Mouse (Mus musculus): ENCODE data around the gene Bicra. TPM values are rescaled to one million over a fixed set of nuclear protein-coding genes. Genes with fewer than 3 reads are reported as not detected.

The Bicra gene
- polyA plus RNA-seq, 1 experiment from 2014 or later, result 8.0 TPM

- Histone ChIP-seq H3K36me3 (no peaks in the 10 kb centered on the region), H3K9ac (no peak overlapping the region), H3K27me3 (peaks cover 9% of the 10 kb centered on the region), H3K4me2 (no peak overlapping the region), H3K27ac (0 out of 2 replicates have a peak overlapping the region, but pooled peaks have one; percentile 18), H3K4me3 (no peak overlapping the region), H3K4me1 (peaks cover 12% of the 10 kb centered on the region), H3K9me3 (no peaks in the 10 kb centered on the region)
- WGBS, result 18% methylated on average over 5 of the region's 5 CpGs
- no peak for ATAC-seq (ENCODE audit: borderline replicate concordance, extremely low read depth, low FRiP score, low TSS enrichment)
These were observed 8.9 kb upstream of the Bicra start for GRCm38 (mm10) chr7:16056459-16057135.

- Histone ChIP-seq H3K9me3 (no peaks in the 10 kb centered on the region), H3K9ac (no peak overlapping the region), H3K4me2 (no peak overlapping the region), H3K27me3 (no peaks in the 10 kb centered on the region), H3K4me3 (no peak overlapping the region), H3K4me1 (peaks cover 14% of the 10 kb centered on the region), H3K36me3 (no peaks in the 10 kb centered on the region), H3K27ac (no peak overlapping the region)
- ATAC-seq (ENCODE audit: borderline replicate concordance, extremely low read depth, low FRiP score, low TSS enrichment), result no peak
- WGBS, result 81% methylated on average over 6 of the region's 6 CpGs
These were observed 7.9 kb upstream of the Bicra start for GRCm38 (mm10) chr7:16055665-16056064.

- no peaks in the 10 kb centered on the region for H3K27me3 ChIP-seq
- peaks cover 21% of the 10 kb centered on the region for H3K4me1 ChIP-seq
- no peaks in the 10 kb centered on the region for H3K36me3 ChIP-seq
- H3K9me3 ChIP-seq, result no peaks in the 10 kb centered on the region
- no peak for ATAC-seq (ENCODE audit: borderline replicate concordance, extremely low read depth, low FRiP score, low TSS enrichment)
- H3K4me3 ChIP-seq, result no peak overlapping the region
- no peak overlapping the region for H3K9ac ChIP-seq
- H3K27ac ChIP-seq, result no peak overlapping the region
- 67% methylated on average over 4 of the region's 4 CpGs for WGBS
- no peak overlapping the region for H3K4me2 ChIP-seq
These were observed 7.2 kb upstream of the Bicra start for GRCm38 (mm10) chr7:16054966-16055365.

- H3K4me1 ChIP-seq, result peaks cover 32% of the 10 kb centered on the region
- peak overlapping the region; percentile 96 for H3K27ac ChIP-seq
- WGBS, result 6% methylated on average over 6 of the region's 6 CpGs
- H3K9ac ChIP-seq, result peak overlapping the region; percentile 7; the same call in 1 of the 2 replicates
- ATAC-seq (ENCODE audit: borderline replicate concordance, extremely low read depth, low FRiP score, low TSS enrichment), result no peak
- H3K36me3 ChIP-seq, result no peaks in the 10 kb centered on the region
- no peaks in the 10 kb centered on the region for H3K9me3 ChIP-seq
- peak overlapping the region; percentile 89 for H3K4me2 ChIP-seq
- H3K4me3 ChIP-seq, result peak overlapping the region; percentile 66
- H3K27me3 ChIP-seq, result no peaks in the 10 kb centered on the region
These were observed 5.4 kb upstream of the Bicra start for GRCm38 (mm10) chr7:16053105-16053504.

GRCm38 (mm10) chr7:16052684-16053083 lies 5.0 kb upstream of the Bicra start:
- peak overlapping the region; percentile 96 for H3K27ac ChIP-seq
- peak; percentile 82 for ATAC-seq (ENCODE audit: borderline replicate concordance, extremely low read depth, low FRiP score, low TSS enrichment)
- H3K36me3 ChIP-seq, result no peaks in the 10 kb centered on the region
- H3K9me3 ChIP-seq, result no peaks in the 10 kb centered on the region
- peak overlapping the region; percentile 66 for H3K4me3 ChIP-seq
- no peaks in the 10 kb centered on the region for H3K27me3 ChIP-seq
- H3K4me2 ChIP-seq, result peak overlapping the region; percentile 89
- H3K4me1 ChIP-seq, result peaks cover 32% of the 10 kb centered on the region
- peak overlapping the region; percentile 68 for H3K9ac ChIP-seq
- WGBS, result under 1% methylated on average over 24 of the region's 24 CpGs

- H3K4me2 ChIP-seq, result peak overlapping the region; percentile 89
- H3K36me3 ChIP-seq, result no peaks in the 10 kb centered on the region
- WGBS, result 3% methylated on average over 19 of the region's 19 CpGs
- H3K27me3 ChIP-seq, result no peaks in the 10 kb centered on the region
- no peaks in the 10 kb centered on the region for H3K9me3 ChIP-seq
- no peak for ATAC-seq (ENCODE audit: borderline replicate concordance, extremely low read depth, low FRiP score, low TSS enrichment)
- peak overlapping the region; percentile 68 for H3K9ac ChIP-seq
- H3K27ac ChIP-seq, result peak overlapping the region; percentile 96
- H3K4me3 ChIP-seq, result peak overlapping the region; percentile 66
- H3K4me1 ChIP-seq, result peaks cover 32% of the 10 kb centered on the region
These were observed 4.3 kb upstream of the Bicra start for GRCm38 (mm10) chr7:16051883-16052595.

GRCm38 (mm10) chr7:16050600-16050999 lies 2.9 kb upstream of the Bicra start:
- Histone ChIP-seq H3K4me2 (no peak overlapping the region), H3K9ac (no peak overlapping the region)
- 85% methylated on average over 3 of the region's 3 CpGs for WGBS

GRCm38 (mm10) chr7:16049576-16049915 lies 1.8 kb upstream of the Bicra start:
- ATAC-seq (ENCODE audit: borderline replicate concordance, extremely low read depth, low FRiP score, low TSS enrichment), result no peak
- H3K4me1 ChIP-seq, result peaks cover 51% of the 10 kb centered on the region
- peak overlapping the region; percentile 75; the same call in 1 of the 2 replicates for H3K9ac ChIP-seq
- 75% methylated on average over 7 of the region's 7 CpGs for WGBS
- no peaks in the 10 kb centered on the region for H3K27me3 ChIP-seq
- no peaks in the 10 kb centered on the region for H3K9me3 ChIP-seq
- peak overlapping the region; percentile 73 for H3K4me2 ChIP-seq
- H3K4me3 ChIP-seq, result peak overlapping the region; percentile 83
- H3K36me3 ChIP-seq, result no peaks in the 10 kb centered on the region
- H3K27ac ChIP-seq, result no peak overlapping the region

More at GRCm38 (mm10) chr7:16050600-16050999, 2.9 kb upstream of the Bicra start:
- Histone ChIP-seq H3K4me3 (no peak overlapping the region), H3K36me3 (no peaks in the 10 kb centered on the region), H3K27me3 (no peaks in the 10 kb centered on the region), H3K9me3 (no peaks in the 10 kb centered on the region), H3K27ac (no peak overlapping the region), H3K4me1 (peaks cover 40% of the 10 kb centered on the region)
- no peak for ATAC-seq (ENCODE audit: borderline replicate concordance, extremely low read depth, low FRiP score, low TSS enrichment)

GRCm38 (mm10) chr7:16048675-16049575 lies 1.2 kb upstream of the Bicra start:
- peak overlapping the region; percentile 83 for H3K4me3 ChIP-seq
- H3K4me2 ChIP-seq, result peak overlapping the region; percentile 73
- H3K4me1 ChIP-seq, result peaks cover 57% of the 10 kb centered on the region
- ATAC-seq (ENCODE audit: borderline replicate concordance, extremely low read depth, low FRiP score, low TSS enrichment), result 0 out of 2 replicates have a peak, but pooled peaks have one; percentile 1
- H3K27me3 ChIP-seq, result no peaks in the 10 kb centered on the region
- H3K27ac ChIP-seq, result peak overlapping the region; percentile 81
- WGBS, result 5% methylated on average over 36 of the region's 36 CpGs
- H3K9me3 ChIP-seq, result no peaks in the 10 kb centered on the region
- peak overlapping the region; percentile 75 for H3K9ac ChIP-seq
- no peaks in the 10 kb centered on the region for H3K36me3 ChIP-seq

GRCm38 (mm10) chr7:16048164-16048564 lies 443 bp upstream of the Bicra start:
- peaks cover 58% of the 10 kb centered on the region for H3K4me1 ChIP-seq
- peak overlapping the region; percentile 95 for H3K9ac ChIP-seq
- peaks cover 3% of the 10 kb centered on the region; the same call in 1 of the 2 replicates for H3K36me3 ChIP-seq
- no peaks in the 10 kb centered on the region for H3K9me3 ChIP-seq
- H3K27ac ChIP-seq, result peak overlapping the region; percentile 96
- H3K4me2 ChIP-seq, result peak overlapping the region; percentile 73
- ATAC-seq (ENCODE audit: borderline replicate concordance, extremely low read depth, low FRiP score, low TSS enrichment), result peak; percentile 80
- H3K4me3 ChIP-seq, result peak overlapping the region; percentile 83
- no peaks in the 10 kb centered on the region for H3K27me3 ChIP-seq
- WGBS, result 0% methylated on average over 19 of the region's 20 CpGs

GRCm38 (mm10) chr7:16046481-16047337 lies 1.0 kb downstream of the Bicra start:
- Histone ChIP-seq H3K9ac (peak overlapping the region; percentile 95), H3K4me2 (peak overlapping the region; percentile 73), H3K4me3 (peak overlapping the region; percentile 83), H3K27me3 (no peaks in the 10 kb centered on the region), H3K36me3 (peaks cover 4% of the 10 kb centered on the region; the same call in 1 of the 2 replicates), H3K27ac (peak overlapping the region; percentile 96), H3K9me3 (no peaks in the 10 kb centered on the region), H3K4me1 (peaks cover 51% of the 10 kb centered on the region)
- peak; percentile 5; the same call in 1 of the 2 replicates for ATAC-seq (ENCODE audit: borderline replicate concordance, extremely low read depth, low FRiP score, low TSS enrichment)
- WGBS, result under 1% methylated on average over 42 of the region's 46 CpGs

Measured in lung, embryonic 15.5 days (tissue).